Mouse (Mus musculus) pancreas, adult 10 weeks (tissue): ENCODE results near the gene Btbd35f27. TPM values are rescaled to one million over a fixed set of nuclear protein-coding genes. Genes with fewer than 3 reads are reported as not detected.

ENCODE experiments used
- polyA plus RNA-seq: library from polyadenylated mRNA; stranded (reverse); fragments of 350-450 nt; fragmentation: Illumina TruSeq; extraction: RNeasy Lipid Tissue Mini Kit (QIAGEN cat#74804); gene quantifications from one replicate; pipeline ENCODE4 v1.2.3, GENCODE M21; 2015; ENCODE audit warnings: low read depth, low replicate concordance; ENCODE audit not compliant: insufficient read depth

Gene Btbd35f27
- not detected for polyA plus RNA-seq

DNA sequence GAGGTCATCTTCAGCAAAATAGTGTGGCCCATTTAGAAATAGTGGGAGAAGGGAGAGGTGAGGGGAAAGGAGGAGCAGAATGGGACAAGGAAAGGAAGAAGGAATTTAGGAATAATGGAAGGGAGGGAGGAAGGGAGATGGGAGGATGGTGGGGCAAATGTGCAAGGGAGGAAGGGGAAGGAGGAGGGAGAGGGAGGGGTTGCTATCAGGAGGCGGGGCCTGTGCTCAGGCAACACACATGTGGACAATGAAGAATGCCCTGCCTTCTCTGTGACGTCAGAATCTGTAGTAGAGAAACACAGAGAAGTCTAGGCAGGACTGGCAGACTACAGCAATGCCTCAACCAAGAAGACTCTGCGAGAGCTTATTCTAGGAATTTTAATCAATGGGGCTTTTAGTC lies at the start of gene Btbd35f27:
Btbd35f27 (plus strand) TSS at position 301 of the 400 bp plus-strand sequence.

Other genes with a start within 250 kb of the Btbd35f27 start
- not detected for gene Btbd35f4, start 151.6 kb upstream of the Btbd35f27 start, polyA plus RNA-seq